Mouse (Mus musculus) brain, embryonic 14.5 days (tissue): Measurements from ENCODE around the gene Gm42878.

Experiments used
- CTCF ChIP-seq: fragments of 200-500 bp; IDR thresholded peaks from 2 replicates; pipeline ENCODE4 v1.5.1; 2012; ENCODE audit warnings: inconsistent platforms, mild to moderate bottlenecking, moderate library complexity, borderline replicate concordance; ENCODE audit not compliant: insufficient read depth, insufficient read length; ENCODE audit errors: extremely low read depth
- POLR2A ChIP-seq: fragments of 200-500 bp; IDR thresholded peaks from 2 replicates; pipeline ENCODE4 v1.6.1; 2012; ENCODE audit warnings: mild to moderate bottlenecking, inconsistent platforms, borderline replicate concordance; ENCODE audit not compliant: poor library complexity, insufficient read depth, insufficient read length, severe bottlenecking; ENCODE audit errors: extremely low read depth

GRCm38 (mm10) chr5:121476040-121476439, 69.2 kb downstream of the Gm42878 start:
- no peak for TF ChIP-seq CTCF
- TF ChIP-seq POLR2A: no peak
